Mouse (Mus musculus) heart, embryonic 11.5 days (tissue): ENCODE data around the gene 1700029P11Rik. TPM values are rescaled to one million over a fixed set of nuclear protein-coding genes. Genes with fewer than 3 reads are reported as not detected.

ENCODE experiments used
- ATAC-seq: fragments of 200-750 bp; cut with Nextera tagmentation; replicated peaks from 2 replicates; pipeline ENCODE4 v1.8.0; 2017; ENCODE audit warnings: moderate library complexity; ENCODE audit not compliant: insufficient number of reproducible peaks, low FRiP score, low TSS enrichment
- H3K27ac ChIP-seq: fragments of 300-500 bp; sonication (generic); 2 replicates; pipeline ENCODE4 v1.5.1; 2014; ENCODE audit warnings: mild to moderate bottlenecking, low read depth, low read length
- H3K27me3 ChIP-seq: fragments of 300-500 bp; sonication (generic); 2 replicates; pipeline ENCODE4 v1.6.1; 2014; ENCODE audit warnings: mild to moderate bottlenecking, low read length, mixed read lengths; ENCODE audit not compliant: control insufficient read depth, insufficient read depth
- H3K36me3 ChIP-seq: fragments of 300-500 bp; sonication (generic); 2 replicates; pipeline ENCODE4 v1.6.1; 2014; ENCODE audit warnings: mild to moderate bottlenecking, low read length, moderate library complexity, mixed read lengths; ENCODE audit not compliant: control insufficient read depth, insufficient read depth
- H3K4me1 ChIP-seq: fragments of 300-500 bp; sonication (generic); 2 replicates; pipeline ENCODE4 v1.6.1; 2014; ENCODE audit warnings: low read length; ENCODE audit not compliant: control insufficient read depth, insufficient read depth
- H3K4me2 ChIP-seq: fragments of 300-500 bp; sonication (generic); 2 replicates; pipeline ENCODE4 v1.6.1; 2014; ENCODE audit warnings: mild to moderate bottlenecking, moderate library complexity
- H3K4me3 ChIP-seq: fragments of 300-500 bp; sonication (generic); 2 replicates; pipeline ENCODE4 v1.5.1; 2014; ENCODE audit warnings: low read depth, low read length
- H3K9ac ChIP-seq: fragments of 300-500 bp; sonication (generic); 2 replicates; pipeline ENCODE4 v1.6.1; 2014; ENCODE audit warnings: mild to moderate bottlenecking, low read depth, low read length, moderate library complexity
- H3K9me3 ChIP-seq: fragments of 300-500 bp; sonication (generic); replicated peaks from 2 replicates; pipeline ENCODE4 v1.6.1; 2016; ENCODE audit warnings: low read length; ENCODE audit not compliant: control insufficient read depth
- WGBS: fragments of 180-500 bp; shearing (Covaris S2); extraction: QIAGEN DNeasy Blood & Tissue Kit; methylation state at CpG from one replicate; pipeline ENCODE4 v1.1.7; 2014; ENCODE audit not compliant: insufficient replicate concordance; 5-methylcytosine and 5-hydroxymethylcytosine counted together
- polyA plus RNA-seq: library from polyadenylated mRNA; unstranded; fragments of >200 nt; fragmentation: Nextera tagmentation; extraction: Ambion mirVana; gene quantifications from 2 replicates; pipeline ENCODE4 v1.2.1, GENCODE M21; 2014

The 1700029P11Rik gene
- polyA plus RNA-seq, 1 experiment from 2014 or later, result not detected

DNA sequence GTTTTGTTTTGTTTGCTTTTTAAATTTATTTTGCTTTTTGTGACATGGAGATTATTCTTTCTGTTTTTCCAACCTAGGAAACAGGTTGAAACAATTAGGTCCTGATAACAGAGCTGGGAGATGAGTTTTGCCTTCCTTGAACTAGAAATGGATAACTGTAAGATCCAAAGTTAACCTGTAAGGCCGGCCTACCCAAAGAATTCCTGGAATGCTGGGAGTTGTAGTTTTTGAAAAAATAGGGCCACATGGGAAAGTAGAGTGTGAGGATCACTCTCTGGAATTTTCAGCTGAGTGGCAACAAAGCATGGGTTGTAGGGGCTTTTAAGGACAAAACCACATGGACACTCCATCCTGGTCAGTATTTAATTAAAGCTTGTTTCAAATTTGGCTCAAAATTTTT, 1.8 kb downstream of the 1700029P11Rik start:
- no peak overlapping the region for H3K4me2 ChIP-seq
- H3K27me3 ChIP-seq, result no peaks in the 10 kb centered on the region
- H3K9me3 ChIP-seq, result no peaks in the 10 kb centered on the region
- H3K36me3 ChIP-seq, result no peaks in the 10 kb centered on the region
- no peak overlapping the region for H3K27ac ChIP-seq
- no peak overlapping the region for H3K9ac ChIP-seq
- no peak for ATAC-seq
- WGBS, result 53% methylated on average over 1 of the region's 1 CpGs
- no peak overlapping the region for H3K4me3 ChIP-seq
- H3K4me1 ChIP-seq, result no peaks in the 10 kb centered on the region

DNA sequence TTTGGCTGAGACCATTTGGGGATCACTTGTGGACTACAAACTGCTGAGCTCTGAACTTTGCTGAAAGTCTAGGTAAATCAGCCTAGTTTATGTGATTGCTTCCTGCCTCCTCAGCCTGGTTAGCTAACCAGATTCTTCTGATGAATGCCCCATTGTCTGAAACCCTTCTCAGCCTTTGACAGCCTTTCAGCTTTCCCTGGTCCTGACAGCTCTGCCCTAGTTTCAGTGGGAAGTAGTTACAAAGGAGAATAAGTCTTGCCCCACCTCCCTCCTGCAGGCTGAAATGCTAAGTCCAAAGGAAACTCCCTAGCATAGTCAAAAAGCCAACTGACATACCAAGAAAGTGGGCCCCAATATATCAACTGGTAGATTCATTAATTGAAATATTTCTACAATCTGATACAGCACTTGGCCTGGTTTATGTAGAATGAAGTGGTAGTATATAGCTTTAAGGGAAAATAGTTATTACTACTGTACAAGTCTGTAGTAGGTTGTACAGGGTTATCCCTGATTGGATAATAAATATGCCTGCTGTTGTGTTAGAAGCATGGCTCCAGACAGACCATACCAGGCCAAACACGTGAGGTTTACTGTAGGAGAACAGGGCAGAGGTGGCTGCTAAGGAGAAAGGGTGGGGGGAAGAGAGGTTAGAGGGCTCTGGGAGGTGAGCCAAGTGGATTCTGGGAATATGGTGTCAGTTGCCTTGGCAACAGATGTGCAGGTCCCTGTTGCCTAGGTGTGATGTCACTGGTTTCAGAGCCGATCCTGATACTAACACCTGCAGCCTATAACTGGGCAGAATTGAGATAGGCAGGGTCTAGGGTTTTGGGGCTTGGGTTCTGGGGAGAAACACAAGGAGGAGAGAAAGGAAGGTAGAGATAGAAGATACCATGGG, 5.2 kb downstream of the 1700029P11Rik start:
- H3K27ac ChIP-seq, result no peak overlapping the region
- no peaks in the 10 kb centered on the region for H3K36me3 ChIP-seq
- no peaks in the 10 kb centered on the region for H3K9me3 ChIP-seq
- no peak overlapping the region for H3K4me2 ChIP-seq
- WGBS, result 59% methylated on average over 2 of the region's 2 CpGs
- H3K27me3 ChIP-seq, result no peaks in the 10 kb centered on the region
- H3K4me3 ChIP-seq, result no peak overlapping the region
- no peak overlapping the region for H3K9ac ChIP-seq
- no peak for ATAC-seq
- H3K4me1 ChIP-seq, result peaks cover 10% of the 10 kb centered on the region

DNA sequence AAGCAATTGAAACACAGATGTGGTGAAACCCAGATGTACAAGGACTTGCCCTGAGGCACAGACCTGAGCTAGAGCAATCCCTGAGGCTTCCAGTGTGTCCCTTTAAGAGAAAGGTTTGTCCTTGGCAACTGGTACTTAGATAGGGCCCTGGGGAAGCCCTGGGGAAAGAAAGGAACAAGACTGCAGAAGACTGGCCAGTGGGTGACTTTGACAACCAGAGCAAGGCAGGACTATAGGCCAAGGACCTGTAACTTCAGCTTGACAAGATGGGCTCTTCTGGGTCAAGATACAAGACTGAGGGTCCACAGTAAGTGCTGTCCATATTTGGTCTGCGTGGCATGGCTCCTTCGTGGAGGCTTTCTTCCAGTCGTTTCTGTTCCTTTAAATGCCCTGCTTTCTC, 7.3 kb downstream of the 1700029P11Rik start, which contains the start of gene Xrcc6:
Gene Xrcc6, plus strand, starts transcription at position 190 of the 400 bp plus-strand sequence.
- no peak within 1 kb of the TSS for H3K9ac ChIP-seq
- no peaks in the 10 kb centered on the region for H3K9me3 ChIP-seq
- no peak within 1 kb of the TSS for H3K4me3 ChIP-seq
- H3K4me2 ChIP-seq, result no peak within 1 kb of the TSS
- WGBS, result 68% methylated on average over 3 of the region's 3 CpGs
- no peaks in the 10 kb centered on the region for H3K36me3 ChIP-seq
- H3K27me3 ChIP-seq, result no peaks in the 10 kb centered on the region
- H3K27ac ChIP-seq, result no peak within 1 kb of the TSS
- H3K4me1 ChIP-seq, result peaks cover 13% of the 10 kb centered on the region
- ATAC-seq, result no peak

DNA sequence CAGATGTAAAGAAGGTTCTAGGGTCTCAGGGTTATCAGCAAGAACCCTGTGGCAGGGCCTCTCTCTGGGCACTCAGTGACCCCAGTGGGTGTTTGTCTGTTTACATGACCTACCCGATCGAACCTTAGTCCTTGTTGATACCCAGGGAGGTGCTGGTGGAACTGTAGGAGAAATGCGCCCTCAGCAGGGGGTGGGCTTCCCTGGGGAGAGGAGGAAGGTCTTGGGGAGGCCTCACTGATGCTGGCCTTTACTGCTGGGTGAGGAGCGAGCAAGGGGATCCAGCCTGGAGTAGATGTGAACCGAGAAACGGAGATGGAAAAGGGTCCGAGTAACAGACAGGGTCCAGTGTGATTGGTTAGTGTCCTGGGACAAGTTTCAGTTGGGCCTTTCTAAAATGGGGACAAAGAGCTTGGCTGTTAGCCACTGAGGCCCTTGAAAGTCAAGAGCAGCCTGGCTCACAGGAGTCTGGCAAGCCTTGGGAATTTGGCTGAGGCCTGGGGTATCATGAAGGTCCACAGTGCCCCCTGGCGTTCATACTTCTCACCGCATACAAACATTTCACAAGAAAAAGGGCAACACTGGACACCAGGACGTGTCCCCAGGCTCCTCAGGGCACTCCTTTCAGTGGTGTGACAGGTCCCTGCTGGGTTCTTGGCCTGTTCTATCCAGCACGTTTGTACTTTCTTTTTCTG, 9.2 kb downstream of the 1700029P11Rik start:
- Histone ChIP-seq H3K9me3 (no peaks in the 10 kb centered on the region), H3K4me2 (no peak overlapping the region), H3K4me1 (peaks cover 13% of the 10 kb centered on the region), H3K9ac (0 out of 2 replicates have a peak overlapping the region, but pooled peaks have one; percentile 22), H3K36me3 (peaks cover 2% of the 10 kb centered on the region; the same call in 1 of the 2 replicates), H3K27me3 (no peaks in the 10 kb centered on the region), H3K27ac (no peak overlapping the region), H3K4me3 (no peak overlapping the region)
- 41% methylated on average over 11 of the region's 11 CpGs for WGBS
- ATAC-seq, result no peak; the same call in 1 of the 2 replicates

DNA sequence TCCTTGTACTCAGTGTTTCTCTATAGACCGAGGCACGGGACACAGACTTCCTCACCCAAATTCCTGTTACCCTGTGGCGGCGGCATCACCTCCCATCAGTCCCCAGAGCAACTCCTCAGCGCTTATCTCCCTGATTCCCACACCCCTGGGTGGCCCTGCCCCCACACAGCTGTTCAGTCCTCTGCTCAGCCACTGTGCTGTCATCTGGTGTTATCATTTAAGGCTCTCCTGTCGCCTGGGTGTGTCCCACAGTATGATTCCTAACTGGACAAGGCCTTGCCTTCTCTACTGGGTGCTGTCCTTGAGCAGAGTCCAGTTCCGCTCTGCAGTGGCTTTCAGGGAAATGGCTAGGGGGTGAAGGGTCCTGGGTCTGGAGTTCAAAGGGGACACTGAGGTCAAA, 10.2 kb downstream of the 1700029P11Rik start:
- Histone ChIP-seq H3K27ac (no peak overlapping the region), H3K4me3 (no peak overlapping the region), H3K36me3 (peaks cover 2% of the 10 kb centered on the region; the same call in 1 of the 2 replicates), H3K9ac (0 out of 2 replicates have a peak overlapping the region, but pooled peaks have one; percentile 22), H3K27me3 (no peaks in the 10 kb centered on the region), H3K4me2 (peak overlapping the region; percentile 27; the same call in 1 of the 2 replicates), H3K9me3 (no peaks in the 10 kb centered on the region), H3K4me1 (peaks cover 13% of the 10 kb centered on the region)
- 18% methylated on average over 7 of the region's 7 CpGs for WGBS
- ATAC-seq, result peak; percentile 81

DNA sequence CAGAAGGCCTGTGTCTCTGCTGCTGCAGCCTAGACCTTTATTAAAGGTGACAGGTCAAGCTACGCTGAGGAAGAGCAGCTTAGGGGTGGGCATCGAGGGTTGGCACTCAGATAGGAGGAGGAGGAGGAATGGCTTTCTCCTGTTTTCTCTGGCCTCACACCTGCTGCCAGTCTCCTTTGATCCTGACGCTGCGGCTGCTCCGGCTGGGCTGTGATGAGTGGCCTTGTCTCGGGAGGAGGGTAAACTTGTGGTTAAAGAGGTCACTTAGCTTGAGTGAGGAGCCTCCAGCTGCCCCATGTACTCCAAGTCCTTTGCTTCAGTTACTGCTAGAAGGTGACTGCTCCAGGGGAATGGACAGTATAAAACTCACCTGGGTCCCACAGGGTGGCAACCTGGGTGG, 13.7 kb downstream of the 1700029P11Rik start:
- Histone ChIP-seq H3K9ac (no peak overlapping the region), H3K27me3 (no peaks in the 10 kb centered on the region), H3K4me2 (no peak overlapping the region), H3K36me3 (peaks cover 2% of the 10 kb centered on the region; the same call in 1 of the 2 replicates), H3K27ac (no peak overlapping the region), H3K9me3 (no peaks in the 10 kb centered on the region), H3K4me1 (peaks cover 13% of the 10 kb centered on the region), H3K4me3 (no peak overlapping the region)
- 68% methylated on average over 6 of the region's 6 CpGs for WGBS
- ATAC-seq, result no peak

DNA sequence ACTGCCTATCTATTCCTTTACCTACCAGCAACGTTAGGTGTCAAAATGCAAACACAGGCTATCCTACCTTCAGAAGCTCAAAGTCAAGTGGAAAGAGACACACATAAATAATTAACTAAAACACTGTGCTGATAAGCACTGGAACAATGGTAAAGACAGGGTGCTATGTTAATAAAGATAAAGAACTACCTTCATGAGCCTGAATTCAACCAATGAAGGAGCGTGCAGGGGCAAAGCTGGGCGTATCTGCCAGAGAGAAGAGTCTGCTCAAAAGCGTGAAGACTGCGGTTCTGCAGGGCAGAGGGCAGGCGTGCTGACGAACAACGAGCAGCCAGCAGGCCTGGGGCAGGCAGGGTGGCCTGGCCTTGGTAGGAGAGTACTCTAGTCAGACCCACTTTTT, 23.9 kb downstream of the 1700029P11Rik start:
- H3K9me3 ChIP-seq, result no peaks in the 10 kb centered on the region
- no peaks in the 10 kb centered on the region for H3K4me1 ChIP-seq
- no peaks in the 10 kb centered on the region for H3K27me3 ChIP-seq
- ATAC-seq, result no peak
- H3K27ac ChIP-seq, result no peak overlapping the region
- WGBS, result 85% methylated on average over 8 of the region's 8 CpGs
- H3K4me3 ChIP-seq, result no peak overlapping the region
- H3K9ac ChIP-seq, result no peak overlapping the region
- 0 out of 2 replicates have a peak, but pooled peaks cover 2% of the 10 kb centered on the region for H3K36me3 ChIP-seq
- no peak overlapping the region for H3K4me2 ChIP-seq

DNA sequence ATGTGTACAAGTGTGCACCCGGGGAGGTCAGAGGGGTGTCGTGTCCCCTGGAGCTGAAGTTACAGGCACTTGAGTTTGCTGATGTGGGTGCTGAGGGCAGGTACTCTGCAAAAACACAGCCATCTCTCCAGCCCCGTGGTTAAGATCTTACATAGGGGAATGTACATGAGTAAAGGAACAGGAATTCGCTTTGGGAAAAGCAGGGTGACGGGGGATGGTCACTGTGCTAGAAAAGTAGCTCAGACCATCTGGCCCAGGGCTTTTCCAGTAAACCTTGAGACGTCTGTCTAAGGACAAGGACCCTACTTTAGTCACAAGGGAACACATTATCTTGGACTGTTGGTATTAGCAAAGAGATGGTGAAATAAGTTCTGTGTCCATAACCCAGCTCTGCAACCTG, 31.6 kb downstream of the 1700029P11Rik start:
- Histone ChIP-seq H3K27me3 (no peaks in the 10 kb centered on the region), H3K27ac (no peak overlapping the region), H3K4me2 (no peak overlapping the region), H3K36me3 (no peaks in the 10 kb centered on the region), H3K4me3 (no peak overlapping the region), H3K4me1 (peaks cover 5% of the 10 kb centered on the region), H3K9ac (no peak overlapping the region), H3K9me3 (no peaks in the 10 kb centered on the region)
- no peak for ATAC-seq
- 82% methylated on average over 6 of the region's 6 CpGs for WGBS
